Mouse (Mus musculus) adrenal gland, adult 2 months (tissue): ENCODE results near the gene Frmpd1. TPM values are rescaled to one million over a fixed set of nuclear protein-coding genes. Genes with fewer than 3 reads are reported as not detected.

Source experiments
- DNase-seq: peaks from one replicate; pipeline ENCODE4 v3.0.0; 2021
- polyA plus RNA-seq: library from polyadenylated mRNA; depleted of rRNA; stranded (reverse); fragments of >200 nt; gene quantifications from 2 replicates; pipeline ENCODE4 v1.2.3, GENCODE M21; 2012; rRNA removed
- total RNA-seq, 2 experiments: library from RNA; stranded (reverse); gene quantifications; 2 replicates each; pipeline ENCODE4 v1.2.3; 2021

The Frmpd1 gene
- total and polyA plus RNA-seq, 3 experiments: 3.7 to 7.4 (median 5.2) TPM

DNA sequence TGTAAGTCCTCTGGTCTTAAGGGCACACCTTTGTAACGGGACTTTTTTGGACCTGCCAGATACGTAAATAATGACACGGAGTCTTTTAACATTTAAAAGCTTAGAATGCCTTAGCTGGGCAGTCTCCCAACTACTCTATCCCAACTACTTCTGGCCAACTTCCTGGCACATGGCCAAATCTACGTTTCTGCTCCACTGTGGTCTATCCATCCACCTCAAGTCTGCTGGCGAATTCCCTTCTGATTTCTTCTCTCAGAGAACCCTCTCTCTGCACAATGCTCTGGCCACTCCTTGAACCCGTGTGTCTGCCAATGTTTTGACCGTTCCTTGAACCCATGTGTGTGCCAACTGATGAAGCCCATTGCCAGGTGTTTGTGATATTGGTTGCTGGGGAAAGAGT, 146.5 kb downstream of the Frmpd1 start:
- DNase-seq: peak; percentile 12

DNA sequence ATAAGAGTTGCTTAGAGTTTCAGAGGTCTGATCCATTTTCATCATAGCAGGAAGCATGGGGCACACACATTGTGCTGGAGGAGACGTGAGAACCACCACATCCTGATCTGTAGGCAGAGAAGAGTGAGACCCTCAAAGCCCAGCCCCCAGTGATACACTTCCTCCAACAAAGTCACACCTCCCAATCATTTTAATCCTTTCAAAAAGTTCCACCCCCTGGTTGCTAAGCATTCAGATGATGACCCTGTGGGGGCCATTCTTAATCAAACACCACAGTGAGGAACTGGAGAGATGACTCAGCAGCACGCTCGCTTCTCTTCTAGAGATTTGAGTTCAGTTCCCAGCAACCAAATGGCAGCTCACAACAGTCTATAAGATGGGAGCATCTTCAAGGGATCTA, 147.8 kb downstream of the Frmpd1 start:
- no peak for DNase-seq

Other genes starting within 250 kb of the Frmpd1 start
- gene Grhpr, start 203.5 kb upstream of the Frmpd1 start, total RNA-seq: 100 to 1,000 TPM; 139 to 220 TPM
- gene Grhpr, start 203.5 kb upstream of the Frmpd1 start, polyA plus RNA-seq: 280 and 300 TPM in 2 replicates
- gene Zbtb5, start 172.5 kb upstream of the Frmpd1 start, total RNA-seq: 10 to 100 TPM in 1 of 2 experiments, 1 to 10 TPM in 1; 8.9 to 12.0 TPM
- 13.1 and 21.3 TPM in 2 replicates for gene Zbtb5, start 172.5 kb upstream of the Frmpd1 start, polyA plus RNA-seq
- 10 to 100 TPM; 13.0 to 16.3 TPM for gene Polr1e, start 166.3 kb upstream of the Frmpd1 start, total RNA-seq
- gene Polr1e, start 166.3 kb upstream of the Frmpd1 start, polyA plus RNA-seq: 2.9 and 3.1 TPM in 2 replicates
- gene Fbxo10, start 100.3 kb upstream of the Frmpd1 start, total RNA-seq: 10 to 100 TPM in 1 of 2 experiments, 1 to 10 TPM in 1; 6.7 to 12.0 TPM
- gene Fbxo10, start 100.3 kb upstream of the Frmpd1 start, polyA plus RNA-seq: 15.0 and 16.0 TPM in 2 replicates
- 100 to 1,000 TPM in 1 of 2 experiments, 10 to 100 TPM in 1; 77.9 to 111 TPM for gene Tomm5, start 76.8 kb upstream of the Frmpd1 start, total RNA-seq
- 46.0 and 52.3 TPM in 2 replicates for gene Tomm5, start 76.8 kb upstream of the Frmpd1 start, polyA plus RNA-seq
- 10 to 100 TPM in 1 of 2 experiments, 1 to 10 TPM in 1; 8.7 to 12.8 TPM for gene Trmt10b, start 112.3 kb downstream of the Frmpd1 start, total RNA-seq
- 0.48 and 0.70 TPM in 2 replicates for gene Trmt10b, start 112.3 kb downstream of the Frmpd1 start, polyA plus RNA-seq
- gene Dcaf10, start 157.2 kb downstream of the Frmpd1 start, total RNA-seq: 10 to 100 TPM; 22.8 to 24.5 TPM
- 53.9 and 60.8 TPM in 2 replicates for gene Dcaf10, start 157.2 kb downstream of the Frmpd1 start, polyA plus RNA-seq
- 10 to 100 TPM; 24.3 to 38.1 TPM for gene Exosc3, start 157.9 kb downstream of the Frmpd1 start, total RNA-seq
- 21.4 and 30.3 TPM in 2 replicates for gene Exosc3, start 157.9 kb downstream of the Frmpd1 start, polyA plus RNA-seq
- gene Slc25a51, start 223.9 kb downstream of the Frmpd1 start, total RNA-seq: 100 to 1,000 TPM; 298 to 434 TPM
- gene Slc25a51, start 223.9 kb downstream of the Frmpd1 start, polyA plus RNA-seq: 136 and 197 TPM in 2 replicates